Mouse (Mus musculus) thymus, adult 18-20 months (tissue): ENCODE measurements around the gene Trmt61a.
A peak's percentile ranks its signal among the peaks of the same experiment; 100 is the strongest.

Source experiments
- DNase-seq, 2 experiments: peaks; one replicate each; pipeline ENCODE4 v3.0.0; 2022; ENCODE audit warnings: mixed read lengths in 2 of 2

Gene Trmt61a

DNA sequence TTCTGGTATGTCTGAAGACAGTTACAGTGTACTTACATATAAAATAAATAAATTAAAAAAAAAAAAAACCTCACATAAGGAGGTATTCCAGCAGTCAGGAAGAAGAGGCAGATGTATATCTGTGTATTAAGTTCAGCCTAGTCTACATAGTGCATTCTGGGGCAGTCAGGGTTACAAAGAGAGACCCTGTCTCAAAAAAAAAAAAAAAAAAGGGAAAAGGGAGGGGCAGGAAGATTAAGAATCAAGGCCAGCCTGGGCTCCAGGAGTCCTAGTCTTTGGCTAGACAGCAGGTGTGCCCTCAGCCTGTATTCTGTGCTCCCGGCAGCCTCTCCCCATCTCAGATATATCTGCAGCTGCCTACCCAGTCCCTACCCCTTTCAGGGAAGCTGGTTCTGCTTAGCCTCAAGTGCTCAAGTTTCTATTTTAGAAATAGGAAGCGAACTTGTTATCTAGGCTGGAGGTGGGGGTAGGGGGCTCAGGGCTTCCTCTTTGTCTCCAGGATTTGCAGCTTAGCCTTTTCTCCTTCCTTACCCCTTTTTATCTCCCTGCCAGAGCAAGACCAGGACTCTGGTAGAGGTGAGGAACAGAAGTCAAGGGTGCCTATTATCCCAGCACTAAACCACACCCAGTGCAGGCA lies 2.9 kb upstream of the Trmt61a start:
- no peak for DNase-seq

DNA sequence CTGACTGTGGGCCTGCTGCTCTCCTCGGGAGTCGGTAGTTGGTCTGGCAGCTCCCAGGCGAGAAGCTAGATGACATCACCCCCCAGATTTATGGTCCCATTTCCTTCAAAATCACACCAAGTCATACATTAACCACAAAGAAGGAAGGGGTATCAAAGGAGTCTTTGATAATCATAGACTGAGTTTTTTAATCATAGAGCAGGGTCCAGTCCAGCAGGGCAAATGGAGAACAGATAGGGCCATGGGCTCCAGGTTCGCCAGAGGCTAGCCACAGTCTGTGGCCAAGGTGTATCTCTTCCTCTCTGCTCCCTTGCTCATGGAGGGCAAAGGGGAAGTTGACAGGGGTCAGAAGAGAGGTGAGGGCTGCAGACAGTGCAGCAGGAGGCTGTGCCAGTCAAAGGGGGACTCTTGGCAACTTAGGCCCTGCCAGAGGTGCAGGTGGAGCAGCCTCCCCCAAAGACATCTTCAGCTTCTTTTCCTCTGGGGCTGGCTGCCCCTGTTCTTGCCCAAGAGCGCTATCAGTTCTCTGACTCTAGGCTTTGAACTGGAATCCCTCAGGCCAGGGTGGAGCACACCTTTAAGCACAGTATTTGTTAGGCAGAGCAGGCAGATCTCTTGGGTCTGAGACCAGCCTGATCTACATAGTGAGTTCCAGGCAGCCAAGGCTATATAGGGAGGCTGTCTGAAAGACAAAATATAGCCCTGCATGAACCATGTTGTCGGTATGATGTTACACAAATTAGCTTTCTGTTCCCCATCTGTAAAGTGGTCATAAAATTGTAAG lies 1.9 kb upstream of the Trmt61a start:
- no peak for DNase-seq

DNA sequence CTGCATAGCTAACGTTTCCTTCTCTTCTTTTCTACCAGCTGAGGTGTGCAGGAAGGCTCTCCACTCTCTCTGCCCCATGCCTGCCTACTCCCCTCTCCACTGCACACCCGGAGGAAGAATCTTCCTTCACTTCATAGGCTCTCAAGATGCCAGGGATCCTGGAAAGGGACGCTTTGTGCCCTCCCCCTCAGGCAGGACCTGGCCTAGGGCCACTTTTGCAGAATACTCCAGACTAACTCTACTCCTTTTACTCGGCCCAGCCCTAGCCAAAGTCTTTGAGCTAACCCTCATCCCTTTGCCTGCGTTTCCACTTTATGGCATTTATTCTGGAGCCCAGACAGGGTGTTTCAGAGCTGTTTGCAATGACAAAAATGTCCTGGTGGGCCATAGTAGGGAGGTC lies 484 bp upstream of the Trmt61a start:
- no peak for DNase-seq

DNA sequence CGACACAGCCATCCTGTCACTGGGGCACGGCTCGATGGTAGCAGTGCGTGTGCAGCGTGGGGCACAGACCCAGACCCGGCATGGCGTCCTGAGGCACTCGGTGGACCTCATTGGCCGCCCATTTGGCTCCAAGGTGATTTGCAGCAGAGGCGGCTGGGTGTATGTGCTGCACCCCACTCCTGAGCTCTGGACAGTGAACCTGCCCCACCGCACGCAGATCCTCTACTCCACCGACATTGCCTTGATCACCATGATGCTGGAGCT lies 697 bp downstream of the Trmt61a start:
- DNase-seq: no peak

DNA sequence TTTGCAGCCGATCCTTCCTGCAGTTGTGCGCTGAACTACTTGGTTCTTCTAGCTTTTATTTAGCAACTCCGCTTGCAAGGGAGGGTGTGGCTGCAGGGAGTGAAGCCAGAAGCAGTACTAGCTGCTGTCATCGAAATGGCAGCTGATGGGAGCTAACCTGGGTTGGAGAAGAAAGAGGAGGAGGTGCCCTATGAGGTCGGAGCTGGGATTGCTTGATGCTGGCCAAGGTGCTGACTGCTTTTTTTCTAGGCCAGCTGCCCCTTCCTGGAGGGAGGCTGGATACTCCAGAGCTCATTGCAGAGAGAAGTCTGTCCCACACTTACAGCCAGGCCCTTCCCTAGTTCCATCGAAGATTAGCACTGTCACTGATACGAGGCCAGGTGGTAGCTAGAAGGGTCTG lies 1.1 kb downstream of the Trmt61a start:
- DNase-seq: no peak

DNA sequence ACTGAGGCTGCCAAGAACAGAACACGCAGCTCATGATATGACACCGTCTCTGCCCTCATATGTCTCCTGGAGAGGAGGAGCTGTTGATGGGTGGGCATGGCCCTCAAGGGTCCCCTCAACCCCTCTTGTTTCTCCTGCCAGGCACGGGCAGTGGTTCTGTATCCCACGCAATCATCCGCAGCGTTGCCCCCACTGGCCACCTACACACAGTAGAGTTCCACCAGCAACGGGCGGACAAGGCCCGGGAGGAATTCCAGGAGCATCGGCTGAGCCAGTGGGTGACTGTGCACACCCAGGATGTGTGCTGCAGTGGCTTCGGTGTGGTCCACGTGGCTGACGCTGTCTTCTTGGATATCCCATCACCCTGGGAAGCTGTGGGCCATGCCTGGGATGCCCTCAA lies 2.8 kb downstream of the Trmt61a start:
- no peak for DNase-seq

DNA sequence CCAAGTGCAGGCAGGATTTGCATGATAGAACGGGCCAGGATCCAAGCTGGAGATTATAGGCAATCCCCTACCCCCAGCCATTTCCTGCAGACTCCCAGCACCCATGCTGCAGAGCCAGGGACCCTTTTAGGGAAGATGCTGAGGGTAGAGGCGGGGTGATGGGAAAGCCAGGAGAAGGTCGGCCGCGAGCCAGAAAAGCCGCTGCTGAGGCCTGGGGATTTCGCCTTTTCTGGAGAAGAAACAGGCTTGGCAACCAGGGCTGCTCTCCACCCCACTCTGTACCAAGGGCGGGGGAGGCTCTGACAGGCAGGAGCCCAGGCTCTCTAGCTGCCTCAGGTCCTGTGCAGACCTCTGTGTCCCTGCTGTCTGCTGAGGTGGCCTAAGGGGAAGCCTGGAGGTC lies 3.4 kb downstream of the Trmt61a start:
- no peak for DNase-seq

DNA sequence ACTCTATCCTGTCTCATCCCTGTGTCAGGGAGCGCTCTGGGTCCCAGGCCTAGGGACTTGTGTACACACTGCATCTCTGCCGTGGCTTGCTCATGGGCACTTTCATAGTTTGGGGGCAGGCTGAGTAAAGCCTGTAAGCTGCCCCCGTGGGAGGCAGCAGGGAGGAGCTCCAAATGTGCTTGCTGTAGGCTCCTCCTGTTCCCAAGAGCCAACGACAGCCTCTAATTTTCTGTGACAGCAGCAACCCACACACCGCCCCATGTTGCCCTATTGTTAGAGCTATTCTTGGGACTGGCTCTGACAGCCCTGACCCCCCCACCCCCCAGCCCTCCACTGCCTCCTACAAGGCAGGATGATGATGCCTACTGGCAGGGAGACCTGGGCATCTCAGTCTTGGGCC lies 4.1 kb downstream of the Trmt61a start:
- DNase-seq: no peak

DNA sequence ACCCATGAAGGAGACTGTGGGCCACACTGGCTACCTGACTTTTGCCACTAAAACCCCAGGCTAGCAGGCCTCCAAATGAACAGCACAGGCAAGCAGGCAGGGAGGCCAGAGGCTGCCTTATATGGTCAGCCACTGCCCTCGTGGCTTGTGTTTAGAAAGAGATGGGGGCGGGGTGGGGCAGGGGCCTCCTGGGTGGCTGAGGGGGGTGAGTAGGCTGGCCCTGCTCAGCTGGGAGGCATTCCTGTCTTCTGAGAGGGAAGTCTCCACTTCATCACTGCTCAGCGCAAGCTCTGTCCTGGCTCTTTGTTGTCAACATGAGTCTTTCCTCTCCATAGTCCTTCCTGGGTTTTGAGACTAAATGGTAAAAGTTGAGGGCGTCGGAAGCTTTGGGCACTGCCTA lies 4.9 kb downstream of the Trmt61a start:
- DNase-seq: no peak

DNA sequence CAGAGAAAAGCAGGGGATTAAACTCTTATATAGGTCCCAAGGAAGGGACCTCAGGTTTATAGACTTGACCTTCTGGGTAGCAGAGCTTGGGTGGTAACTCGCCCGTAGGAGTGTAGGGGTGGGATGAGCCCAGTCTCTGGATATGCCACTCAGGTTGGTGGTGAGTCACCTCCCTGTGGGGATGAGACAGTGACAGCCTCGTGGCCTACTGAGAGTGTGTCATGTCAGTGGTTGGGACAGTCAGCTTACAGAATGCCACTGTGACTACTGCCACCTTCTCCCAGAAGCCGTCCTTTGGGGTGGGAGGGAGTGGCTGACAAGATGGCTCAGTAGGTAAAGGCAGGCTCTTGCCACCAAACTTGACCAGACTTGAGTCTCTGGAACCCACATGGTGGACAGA lies 8.5 kb downstream of the Trmt61a start:
- no peak for DNase-seq

DNA sequence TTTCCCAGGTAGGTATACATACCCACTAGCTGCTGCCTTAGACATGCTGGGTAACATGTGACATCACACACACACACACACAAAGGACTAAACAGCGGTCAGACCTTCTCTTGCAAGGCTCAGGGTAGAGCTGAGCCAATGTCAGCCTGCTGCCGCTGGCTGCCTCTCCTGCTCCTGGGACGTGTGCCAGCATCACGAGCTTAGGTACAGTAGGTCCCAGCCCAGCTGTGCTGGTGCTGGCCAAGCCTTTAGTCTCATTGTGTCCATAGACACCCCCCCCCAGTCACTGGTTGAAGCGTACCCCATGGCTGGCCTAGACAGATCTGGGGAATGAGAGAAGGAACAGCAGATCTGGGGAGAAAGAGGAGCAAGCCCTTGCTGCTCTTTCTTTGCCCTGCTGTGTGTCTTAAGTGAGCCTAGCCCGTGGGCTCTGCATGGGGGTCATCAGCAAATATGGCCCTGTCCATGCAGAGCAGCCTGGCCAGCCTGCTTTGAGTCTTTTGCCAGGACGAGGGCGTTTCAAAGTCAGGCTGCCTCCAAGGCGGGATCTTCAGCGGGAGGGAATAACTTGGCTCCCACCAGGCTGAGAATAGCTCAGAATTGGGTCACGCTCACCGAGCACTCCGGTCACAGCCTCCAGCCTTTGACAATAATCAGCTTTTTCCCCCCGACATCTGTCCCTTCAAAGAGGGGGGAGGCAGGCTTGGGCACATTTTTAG lies 9.6 kb downstream of the Trmt61a start:
- no peak for DNase-seq

DNA sequence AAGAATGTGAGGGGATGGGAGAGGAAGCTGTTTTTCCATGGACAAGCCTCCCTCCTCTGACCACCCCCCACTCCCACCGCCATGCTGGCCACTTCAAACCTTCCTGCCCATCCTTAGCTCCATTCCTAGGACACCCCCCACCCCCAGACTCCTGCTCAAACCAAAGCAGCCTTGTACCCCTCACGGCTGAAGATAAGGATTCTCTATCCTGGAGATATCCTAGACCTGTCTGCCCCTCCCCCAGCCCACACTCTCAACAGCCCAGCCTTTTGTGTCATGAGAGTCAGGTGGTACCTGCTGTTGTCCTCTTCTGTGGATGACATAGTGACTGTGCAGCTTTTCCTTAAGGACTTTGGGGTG lies 10.1 kb downstream of the Trmt61a start:
- DNase-seq: no peak

DNA sequence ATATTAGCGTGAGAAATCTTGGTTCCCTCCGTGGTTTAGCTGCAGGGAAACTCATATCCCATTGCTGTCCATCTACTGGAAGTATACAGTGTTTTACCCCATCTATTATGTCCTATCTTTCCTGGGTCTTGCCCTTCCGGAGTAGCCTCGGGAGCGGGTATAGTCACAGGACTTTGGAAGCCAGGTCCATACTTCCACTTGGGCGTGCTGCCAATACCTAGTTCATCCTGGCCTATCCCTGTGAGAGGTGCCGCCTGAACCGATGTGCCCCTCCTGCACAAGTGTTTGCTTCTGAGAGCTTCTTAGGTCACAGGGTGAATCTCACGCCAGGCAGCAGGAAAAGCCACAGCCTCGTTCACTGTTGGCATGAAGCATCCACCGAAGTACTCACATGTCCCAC lies 11.5 kb downstream of the Trmt61a start:
- DNase-seq: no peak

DNA sequence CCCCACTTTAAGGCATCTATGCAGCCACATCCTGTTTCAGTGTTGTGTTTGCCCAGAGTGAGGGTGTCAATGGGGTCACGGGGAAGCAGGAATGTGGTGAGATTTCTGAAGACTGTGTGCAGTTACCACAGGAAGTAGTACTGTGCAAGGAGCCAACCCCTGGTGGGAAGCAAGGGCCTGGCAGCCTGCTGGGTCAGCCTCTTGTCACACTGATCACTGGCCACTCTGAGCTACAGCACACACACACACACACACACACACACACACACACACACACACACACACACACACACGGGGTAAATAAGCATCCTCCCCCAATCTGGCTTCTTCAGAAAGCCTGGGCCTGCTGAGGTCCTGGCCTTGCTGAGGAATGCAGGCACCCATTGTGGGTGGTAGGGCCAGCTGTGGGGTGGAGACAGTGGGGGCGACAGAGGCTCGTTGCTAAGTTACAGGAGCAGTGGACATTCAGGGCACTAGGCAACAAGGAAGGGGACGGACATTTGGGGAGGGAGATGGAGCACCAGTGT lies 13.5 kb downstream of the Trmt61a start:
- DNase-seq: peak in 1 of 2 experiments; percentile 59

DNA sequence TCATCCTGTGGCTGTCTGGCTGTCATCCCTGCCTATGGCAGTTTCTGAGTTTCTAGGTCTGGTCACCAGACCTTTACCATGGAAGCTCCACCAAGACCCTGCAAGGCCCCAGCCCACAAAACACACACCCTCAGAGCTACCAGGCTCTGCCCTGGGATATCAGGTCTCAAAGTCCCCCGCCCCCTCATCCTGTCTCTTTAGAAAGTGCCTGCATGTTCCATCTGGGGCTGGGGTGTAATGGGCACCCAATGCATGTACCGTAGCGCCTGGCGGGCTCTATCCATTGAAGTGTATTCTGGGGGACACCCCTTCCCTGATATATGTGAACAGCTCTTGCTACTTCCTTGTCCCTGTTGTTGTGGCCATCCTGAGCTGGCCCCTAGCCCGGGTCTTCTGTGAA lies 15.0 kb downstream of the Trmt61a start:
- DNase-seq: no peak

DNA sequence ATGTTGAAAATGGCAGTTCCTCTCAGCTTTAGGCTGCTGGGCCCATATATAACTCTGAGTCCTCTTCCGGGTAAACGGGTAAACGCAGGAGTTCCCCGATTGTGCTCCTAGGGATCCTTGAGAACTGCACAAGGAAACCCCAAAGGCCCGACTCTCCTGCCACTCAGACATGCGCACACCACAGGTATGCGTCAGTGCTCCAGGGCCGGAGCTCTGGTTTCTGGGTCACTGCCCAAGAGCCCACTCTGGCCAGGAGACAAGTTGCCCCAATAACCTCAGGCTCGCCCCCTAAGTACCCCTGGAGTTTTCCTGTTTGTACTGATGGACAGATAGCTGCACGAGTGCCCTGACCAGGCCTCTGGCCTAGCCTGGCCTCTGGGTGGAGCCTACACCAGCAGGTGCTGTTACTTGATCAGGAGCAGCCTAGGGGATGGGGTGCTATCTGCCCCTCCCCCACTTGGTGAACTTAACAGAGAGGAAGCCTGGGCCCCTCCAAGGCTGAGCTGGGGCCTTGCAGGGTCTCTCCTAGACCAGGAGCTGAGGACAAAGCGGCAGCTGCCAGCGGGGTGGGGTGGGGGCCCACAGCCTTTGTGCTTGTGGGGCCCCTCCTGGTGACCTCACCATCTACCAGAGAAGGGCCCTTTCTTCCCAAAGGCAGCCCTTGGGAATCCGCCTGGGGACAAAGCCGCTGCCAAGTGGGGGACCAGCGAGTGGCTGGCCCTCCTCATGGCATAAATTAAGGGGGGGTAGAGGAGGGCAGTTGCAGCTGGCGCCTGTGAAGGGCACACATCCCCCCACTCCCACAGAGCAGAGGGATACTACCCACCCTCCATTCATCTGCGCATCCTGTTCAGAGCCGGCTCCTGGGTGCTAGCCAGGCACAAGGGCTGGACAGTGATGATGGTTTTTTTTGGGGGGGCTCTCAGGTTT lies 15.7 kb downstream of the Trmt61a start:
- DNase-seq: no peak

DNA sequence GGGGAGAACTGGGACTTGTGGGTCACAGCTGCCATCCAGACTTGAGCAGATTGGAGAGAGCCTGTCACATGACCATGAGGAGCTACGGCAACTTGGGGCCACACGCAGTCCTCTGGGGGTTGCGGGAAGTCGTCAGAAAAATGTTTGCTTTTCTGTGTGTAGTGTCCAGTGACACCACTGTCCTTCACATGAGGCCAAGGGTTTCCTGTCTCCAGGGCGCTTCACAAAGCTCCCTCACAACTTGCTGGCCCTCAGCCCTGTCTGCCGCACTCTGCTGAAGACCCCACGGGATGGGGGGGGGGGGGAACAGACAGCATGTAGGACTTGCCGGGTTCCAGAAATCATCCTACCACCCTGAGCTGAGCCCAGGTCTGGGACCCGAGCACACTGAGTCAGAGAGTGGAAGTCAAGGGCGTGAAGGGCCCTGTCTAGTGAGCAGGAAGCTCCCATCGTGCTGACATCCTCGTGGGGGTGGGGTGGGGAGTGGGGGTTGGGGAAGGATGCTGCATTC lies 16.4 kb downstream of the Trmt61a start:
- no peak for DNase-seq

DNA sequence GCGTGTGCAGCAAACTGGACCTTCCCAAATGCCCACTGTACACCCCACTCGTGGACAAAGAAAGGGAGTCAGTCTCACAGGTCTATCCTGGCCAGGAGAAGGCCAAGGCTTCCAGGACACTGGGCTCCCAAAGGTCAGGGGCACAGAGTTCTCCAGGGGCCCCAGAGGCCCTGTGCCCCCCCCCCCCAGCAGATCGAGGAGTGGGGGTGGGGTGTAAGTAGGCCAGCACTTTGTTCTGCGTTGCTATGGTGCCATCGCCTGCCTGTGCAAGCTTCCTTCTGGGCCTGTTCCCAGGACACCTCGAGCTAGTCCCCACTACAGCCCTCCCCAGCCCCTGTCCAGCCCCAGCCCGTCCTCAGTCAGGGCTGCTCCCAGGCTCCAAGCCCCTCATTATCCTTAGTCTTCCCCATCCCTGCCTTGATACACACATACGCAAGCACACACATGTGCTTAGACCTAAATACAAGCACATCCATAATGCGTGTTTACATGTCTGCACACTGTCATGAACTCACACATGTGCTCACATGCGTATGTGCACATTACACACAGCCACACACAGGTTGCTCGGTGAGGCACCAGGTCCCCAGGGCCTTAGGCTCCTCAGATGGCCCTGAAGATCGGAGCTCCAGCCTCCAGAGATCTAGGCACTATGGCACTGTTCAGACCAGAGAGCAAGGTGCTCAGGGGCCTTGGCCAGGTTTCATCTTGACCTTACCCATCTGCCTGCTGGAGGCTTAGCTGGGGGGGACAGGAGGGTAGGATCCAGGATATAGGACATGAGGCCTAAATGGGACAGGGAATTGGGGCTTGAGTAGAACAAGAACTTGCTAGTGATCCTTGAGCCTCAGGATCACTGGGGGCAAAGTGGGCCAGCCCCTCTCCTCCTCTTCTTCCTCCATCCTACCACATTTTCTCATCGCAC lies 17.2 kb downstream of the Trmt61a start:
- DNase-seq: no peak

DNA sequence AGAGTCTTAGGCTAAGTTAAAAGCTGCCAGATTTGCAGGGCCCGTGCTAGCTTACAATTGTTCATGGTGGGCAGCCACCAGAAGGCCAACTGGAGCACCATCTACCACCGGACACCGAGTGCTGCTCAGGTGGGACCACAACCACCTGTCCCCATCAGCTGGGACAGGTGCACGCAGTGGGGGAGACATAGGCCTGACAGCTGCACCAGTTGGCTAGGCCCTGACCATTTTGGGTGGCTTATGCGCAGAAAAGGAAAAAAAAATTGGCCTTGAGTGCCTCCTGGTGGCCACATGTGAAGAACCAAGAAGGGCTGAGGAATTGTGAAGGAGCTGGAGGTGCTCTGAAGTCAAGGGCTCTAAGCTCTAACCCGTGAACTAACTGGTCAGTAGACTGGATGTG lies 18.3 kb downstream of the Trmt61a start:
- peak in 1 of 2 experiments; percentile 59 for DNase-seq

DNA sequence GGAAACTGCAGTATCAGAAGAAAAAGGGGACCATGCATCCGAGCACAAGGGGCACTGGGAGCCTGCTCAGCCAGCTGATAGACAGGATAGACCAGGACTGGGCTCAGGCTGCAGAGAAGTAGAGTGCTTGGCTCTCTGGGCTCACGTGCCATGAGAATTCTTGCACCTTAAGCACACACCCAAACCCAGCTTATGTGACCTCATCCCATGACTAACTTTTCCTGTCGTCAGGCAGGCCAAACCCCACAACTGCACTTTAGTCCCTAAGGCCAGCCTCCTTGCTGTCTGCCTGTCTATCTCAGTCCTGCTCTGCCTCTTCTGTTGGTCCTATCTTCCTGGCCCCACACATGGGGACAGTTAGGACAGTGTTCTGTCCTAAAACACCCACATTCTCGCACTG lies 19.8 kb downstream of the Trmt61a start:
- DNase-seq: no peak

DNA sequence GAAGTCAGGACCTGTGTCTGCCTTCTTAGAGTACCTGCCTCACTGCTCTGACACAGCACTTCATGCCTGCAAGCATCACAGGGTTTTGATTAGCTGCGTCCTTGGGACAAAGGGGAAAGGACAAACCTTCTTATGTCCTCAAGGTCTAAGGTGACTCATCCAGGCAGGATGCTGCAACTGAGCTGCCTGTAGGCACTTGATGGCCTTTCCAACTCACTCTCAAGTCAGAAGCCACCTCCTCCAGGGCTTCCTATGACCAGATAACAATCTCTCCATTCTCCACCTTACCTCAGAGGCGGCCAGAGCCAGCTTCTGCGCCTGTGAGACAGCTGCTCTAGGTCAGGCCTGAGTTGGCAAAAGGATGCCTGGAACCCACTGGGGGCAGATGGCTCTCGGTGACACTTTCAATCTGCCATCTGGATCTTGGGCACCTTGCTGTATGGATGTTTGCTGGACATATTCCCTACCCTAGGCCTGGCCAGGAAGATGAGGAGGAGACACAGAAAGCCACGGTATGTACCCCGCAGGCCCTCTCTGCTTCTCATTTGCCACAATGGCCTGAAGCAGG lies 20.5 kb downstream of the Trmt61a start:
- DNase-seq: no peak
